Mouse (Mus musculus): ENCODE results near the gene Nek9.

- TF ChIP-seq MAFK (IDR thresholded peaks at IDR 0.05; ENCODE audit: insufficient read depth, low read depth, low read length), result no peak
- peak; percentile 88 for TF ChIP-seq HCFC1 (IDR thresholded peaks at IDR 0.05; ENCODE audit: borderline replicate concordance, insufficient read depth, low read length)
- no peak for TF ChIP-seq ZC3H11A (IDR thresholded peaks at IDR 0.05; ENCODE audit: borderline replicate concordance, low read depth, low read length)
- TF ChIP-seq CHD2 (IDR thresholded peaks at IDR 0.05; ENCODE audit: low read depth, low read length), result peak; percentile 80
- no peak for TF ChIP-seq ZNF384 (IDR thresholded peaks at IDR 0.05; ENCODE audit: low read depth, low read length)
These were observed 35.6 kb upstream of the Nek9 start, which contains the start of gene Tmed10 for GRCm38 (mm10) chr12:85374561-85375272.

All from ES-E14 (cell line).